Mouse (Mus musculus) G1E (cell line): Measurements from ENCODE around the gene Gm27021.

Source experiments
- CTCF ChIP-seq: IDR thresholded peaks from 2 replicates; pipeline ENCODE4 v1.5.1; 2012; ENCODE audit warnings: low read depth, low read length, inconsistent platforms, mixed read lengths
- GATA1 ChIP-seq: IDR thresholded peaks from 2 replicates; pipeline ENCODE4 v1.6.1; 2012; ENCODE audit warnings: borderline replicate concordance, low read length, inconsistent platforms, mixed read lengths
- TAL1 ChIP-seq: conservative IDR thresholded peaks from 2 replicates; pipeline ENCODE4 v1.6.1; 2012; ENCODE audit warnings: low read depth, low read length, inconsistent platforms, mixed read lengths

- TF ChIP-seq CTCF (no peak), GATA1 (no peak), TAL1 (no peak)
Observed at GRCm38 (mm10) chr8:120567731-120568130, 100.1 kb downstream of the Gm27021 start.
